Mouse (Mus musculus) spleen, adult 2 months (tissue): ENCODE data around the gene Arhgap9.

ENCODE experiments used
- CTCF ChIP-seq: fragments of 200-500 bp; IDR thresholded peaks from 2 replicates; pipeline ENCODE4 v1.5.1; 2011; ENCODE audit warnings: mild to moderate bottlenecking, inconsistent platforms; ENCODE audit not compliant: insufficient read depth, insufficient read length, insufficient replicate concordance; ENCODE audit errors: extremely low read depth
- POLR2A ChIP-seq: fragments of 200-500 bp; IDR thresholded peaks from 2 replicates; pipeline ENCODE4 v1.6.1; 2011; ENCODE audit warnings: low read depth, low read length, inconsistent platforms

DNA sequence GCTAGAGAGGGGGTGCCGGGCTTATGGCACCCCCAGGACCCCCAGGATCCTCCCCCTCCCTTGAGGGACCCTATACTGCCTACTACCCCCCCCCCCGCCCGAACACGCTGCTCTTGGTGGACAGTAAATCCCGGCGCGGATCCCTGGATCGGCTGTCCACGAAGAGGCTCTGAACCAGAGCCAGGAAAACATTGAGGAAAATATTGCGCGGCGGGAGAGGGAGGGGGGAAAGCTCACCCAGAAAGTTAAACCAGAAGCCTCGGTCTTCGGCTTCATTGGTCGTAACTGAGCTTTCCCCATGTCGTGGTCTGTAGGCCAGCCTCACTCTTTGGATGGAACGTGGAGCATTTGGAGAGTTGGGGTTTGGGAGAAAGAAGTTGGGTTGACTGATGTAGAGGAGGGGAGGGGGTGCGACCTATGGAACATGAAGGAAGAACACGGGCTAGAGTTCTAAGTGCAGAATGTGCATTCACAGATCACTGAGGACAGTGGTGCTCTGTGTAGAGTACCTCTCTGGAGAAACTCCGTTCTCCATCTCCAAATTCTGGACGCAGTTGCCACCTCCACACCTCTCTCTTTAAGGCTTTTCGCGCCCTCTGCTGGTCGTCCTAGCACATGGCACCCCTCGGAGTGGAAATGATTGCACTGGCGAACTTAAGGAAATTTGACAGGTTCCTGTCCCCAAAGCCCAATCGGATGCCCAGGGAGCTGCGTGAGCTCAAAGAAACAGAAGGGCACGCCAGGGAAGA is 20.3 kb downstream of the Arhgap9 start, which contains the start of gene Gli1:
- TF ChIP-seq CTCF (peak; percentile 92; the same call in 1 of the 2 replicates), POLR2A (no peak)
